In genomic region chr13:31618416-31618815, GRCm38 (mm10) we compare ENCODE assay signal across 8 mouse cellular contexts. TPM values are rescaled to one million over a fixed set of nuclear protein-coding genes. Genes with fewer than 3 reads are reported as not detected.
A peak's percentile ranks its signal among the peaks of the same experiment; 100 is the strongest.
DNase-seq lines count a peak whose midpoint lies in the region; ATAC-seq and TF ChIP-seq lines count a peak whose summit lies in the region.

No protein-coding gene starts in this region.

- WGBS in intestine, postnatal 0 days = 0% methylated on average over 14 of the region's 14 CpGs
- 0% methylated on average over 14 of the region's 14 CpGs for WGBS in limb, embryonic 15.5 days
- WGBS in midbrain, embryonic 14.5 days = under 1% methylated on average over 14 of the region's 14 CpGs

- DNase-seq in kidney, adult 18-20 months = peak; percentile 63
- DNase-seq in kidney, adult 11 months = no peak
- DNase-seq in cerebellum, adult 9-11 months = peak; percentile 13
- peak; percentile 77 for DNase-seq in gastrocnemius, postnatal 10 days
- peak; percentile 83 for DNase-seq in midbrain, embryonic 14.5 days
- peak; percentile 55 for DNase-seq in testis, postnatal 14 days (ENCODE audit: low spot score)

- H3K36me3 ChIP-seq in intestine, postnatal 0 days (ENCODE audit: control insufficient read depth, insufficient read depth) = no peaks in the 10 kb centered on the region
- no peaks in the 10 kb centered on the region for H3K36me3 ChIP-seq in limb, embryonic 15.5 days
- no peaks in the 10 kb centered on the region for H3K36me3 ChIP-seq in midbrain, embryonic 14.5 days (ENCODE audit: control insufficient read depth, insufficient read depth, low read length)

- peak overlapping the region; percentile 35 for H3K4me3 ChIP-seq in intestine, postnatal 0 days (ENCODE audit: low read depth, low read length)
- H3K4me3 ChIP-seq in limb, embryonic 15.5 days = peak overlapping the region; percentile 34
- peak overlapping the region; percentile 25 for H3K4me3 ChIP-seq in midbrain, embryonic 14.5 days (replicated peaks; ENCODE audit: low read depth, low read length)

- H3K27ac ChIP-seq in intestine, postnatal 0 days (ENCODE audit: low read depth, low read length) = 0 out of 2 replicates have a peak overlapping the region, but pooled peaks have one; percentile 37
- no peak overlapping the region for H3K27ac ChIP-seq in limb, embryonic 15.5 days
- no peak overlapping the region for H3K27ac ChIP-seq in midbrain, embryonic 14.5 days (replicated peaks; ENCODE audit: low read depth, low read length)

- peaks cover 98% of the 10 kb centered on the region for H3K27me3 ChIP-seq in intestine, postnatal 0 days (replicated peaks; ENCODE audit: control insufficient read depth, insufficient read depth, low read length)
- peaks cover 97% of the 10 kb centered on the region for H3K27me3 ChIP-seq in limb, embryonic 15.5 days
- H3K27me3 ChIP-seq in midbrain, embryonic 14.5 days (ENCODE audit: control insufficient read depth, insufficient read depth, low read length) = peaks cover 98% of the 10 kb centered on the region

- H3K4me2 ChIP-seq in intestine, postnatal 0 days (replicated peaks; ENCODE audit: low read depth) = peak overlapping the region; percentile 66
- H3K4me2 ChIP-seq in limb, embryonic 15.5 days = peak overlapping the region; percentile 60
- peak overlapping the region; percentile 55 for H3K4me2 ChIP-seq in midbrain, embryonic 14.5 days (ENCODE audit: low read length)

- H3K9me3 ChIP-seq in intestine, postnatal 0 days (ENCODE audit: control insufficient read depth) = no peaks in the 10 kb centered on the region
- H3K9me3 ChIP-seq in limb, embryonic 15.5 days = no peaks in the 10 kb centered on the region
- H3K9me3 ChIP-seq in midbrain, embryonic 14.5 days (ENCODE audit: control insufficient read depth, low read length) = no peaks in the 10 kb centered on the region

- no peaks in the 10 kb centered on the region for H3K4me1 ChIP-seq in intestine, postnatal 0 days (replicated peaks; ENCODE audit: control insufficient read depth, insufficient read depth, low read length)
- H3K4me1 ChIP-seq in limb, embryonic 15.5 days = peaks cover 35% of the 10 kb centered on the region
- H3K4me1 ChIP-seq in midbrain, embryonic 14.5 days (ENCODE audit: control insufficient read depth, insufficient read depth, low read length) = 0 out of 2 replicates have a peak, but pooled peaks cover 5% of the 10 kb centered on the region

- peak; percentile 92 for TF ChIP-seq CTCF in intestine, postnatal 0 days (IDR thresholded peaks at IDR 0.05; ENCODE audit: low read depth)

- peak; percentile 35; the same call in 1 of the 2 replicates for ATAC-seq in intestine, postnatal 0 days
- peak; percentile 72 for ATAC-seq in limb, embryonic 15.5 days (ENCODE audit: insufficient number of reproducible peaks, low FRiP score, low TSS enrichment, low read depth)
- peak; percentile 56; the same call in 1 of the 2 replicates for ATAC-seq in midbrain, embryonic 14.5 days (ENCODE audit: low FRiP score, low TSS enrichment)

- H3K9ac ChIP-seq in intestine, postnatal 0 days (ENCODE audit: low read depth, low read length) = no peak overlapping the region
- no peak overlapping the region for H3K9ac ChIP-seq in limb, embryonic 15.5 days
- H3K9ac ChIP-seq in midbrain, embryonic 14.5 days (replicated peaks; ENCODE audit: low read length) = no peak overlapping the region

RNA-seq across cellular contexts. Expression of gene Foxf2, which starts 7.2 kb away (rescaled TPM):
- total RNA-seq in gastrocnemius, postnatal 10 days (2021) = not detected
- 9.3 and 10.6 TPM in 2 replicates for polyA plus RNA-seq in intestine, postnatal 0 days (2015; fragmentation: Nextera tagmentation; extraction: Ambion mirVana)
- polyA plus RNA-seq in limb, embryonic 15.5 days (2015; fragmentation: Nextera tagmentation; extraction: Ambion mirVana) = 5.0 and 5.5 TPM in 2 replicates
- 3.3 and 5.3 TPM in 2 replicates for polyA plus RNA-seq in midbrain, embryonic 14.5 days (2014; fragmentation: Nextera tagmentation; extraction: Ambion mirVana)

RNA-seq across cellular contexts. Expression of gene A530084C06Rik, which starts 59.3 kb away (rescaled TPM):
- not detected for total RNA-seq in gastrocnemius, postnatal 10 days (2021)
- polyA plus RNA-seq in intestine, postnatal 0 days (2015; fragmentation: Nextera tagmentation; extraction: Ambion mirVana) = not detected in 2 replicates
- not detected in 2 replicates for polyA plus RNA-seq in limb, embryonic 15.5 days (2015; fragmentation: Nextera tagmentation; extraction: Ambion mirVana)
- not detected in 2 replicates for polyA plus RNA-seq in midbrain, embryonic 14.5 days (2014; fragmentation: Nextera tagmentation; extraction: Ambion mirVana)
